Mouse (Mus musculus) 416B (cell line): ENCODE measurements around the gene S100a14.
A peak's percentile ranks its signal among the peaks of the same experiment; 100 is the strongest.

Source experiments
- DNase-seq: peaks from one replicate; pipeline ENCODE4 v3.0.0; 2011; ENCODE audit warnings: low read depth

The S100a14 gene

DNA sequence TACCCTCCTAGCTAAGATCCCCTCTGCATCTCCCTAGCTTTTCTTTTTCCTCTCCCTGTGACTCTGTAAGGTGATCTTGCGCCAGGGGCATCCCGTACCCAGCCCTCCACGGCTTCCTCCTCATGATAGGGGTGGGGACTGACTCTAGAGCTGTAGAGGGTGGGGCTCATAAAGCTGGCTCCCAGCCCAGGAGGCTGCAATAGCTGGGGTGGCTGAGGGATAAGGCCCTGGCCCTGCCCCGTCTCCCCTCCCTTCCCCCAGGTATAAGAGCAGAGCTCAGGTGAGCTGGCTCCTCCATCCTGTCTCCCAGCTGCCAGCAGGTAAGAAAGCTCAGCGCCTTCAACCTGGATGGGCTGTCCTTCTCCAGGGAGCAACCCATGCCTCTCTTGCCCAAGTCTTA lies at the start of gene S100a14:
Gene S100a14, plus strand, starts transcription at position 277 of the 400 bp plus-strand sequence.
- DNase-seq, result no peak

DNA sequence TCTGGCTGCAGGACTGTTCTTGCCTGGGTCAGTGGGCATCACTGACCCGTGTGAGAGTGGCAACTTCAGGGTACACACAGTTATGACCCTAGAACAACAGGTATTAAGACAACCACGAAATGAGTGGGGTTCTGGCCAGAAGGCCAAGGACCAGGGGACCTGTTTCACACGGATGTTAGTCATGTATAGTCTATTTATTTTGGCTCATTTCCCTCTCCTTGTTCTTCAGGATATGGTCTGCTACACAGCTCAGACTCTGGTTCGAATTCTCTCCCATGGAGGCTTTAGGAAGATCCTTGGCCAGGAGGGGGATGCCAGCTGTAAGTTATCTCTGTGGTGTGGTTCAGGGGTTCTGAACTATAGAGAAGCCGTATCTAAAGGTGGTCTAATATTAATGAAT lies 39.7 kb upstream of the S100a14 start:
- DNase-seq, result no peak

GRCm38 (mm10) chr3:90488576-90488975 lies 38.1 kb upstream of the S100a14 start:
- peak; percentile 50 for DNase-seq

DNA sequence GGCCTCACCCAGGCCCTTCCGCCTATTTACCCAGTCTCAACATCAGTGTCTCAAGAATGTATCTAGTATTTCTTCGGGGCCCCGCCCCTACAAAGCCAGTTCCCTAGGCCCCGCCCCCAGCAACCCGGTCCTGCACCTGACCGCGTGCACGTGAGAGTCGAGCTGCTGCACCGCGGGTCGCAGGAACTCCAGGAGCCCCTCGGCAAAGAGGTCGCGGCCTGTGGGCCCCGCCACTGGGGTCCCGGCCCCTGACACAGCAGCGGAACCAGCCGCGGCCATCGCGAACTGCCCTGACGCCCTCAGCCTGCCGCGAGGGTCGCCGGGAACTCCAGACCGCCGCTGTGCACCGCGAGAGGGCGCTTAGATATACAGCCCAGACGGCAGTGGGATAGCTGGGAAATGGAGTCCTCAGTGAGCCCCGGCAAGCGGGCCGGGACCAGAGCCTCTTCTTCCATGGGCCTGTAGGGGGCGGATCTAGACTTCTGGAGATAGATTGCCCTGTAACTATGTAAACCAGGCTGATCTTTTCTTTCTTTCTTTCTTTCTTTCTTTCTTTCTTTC lies 35.9 kb upstream of the S100a14 start, which contains the start of gene Snapin:
Gene Snapin, minus strand, starts transcription at position 338 of the 561 bp plus-strand sequence.
- peak; percentile 97 for DNase-seq

- DNase-seq, result peak; percentile 81
Observed at GRCm38 (mm10) chr3:90491350-90491749, 35.3 kb upstream of the S100a14 start.

DNA sequence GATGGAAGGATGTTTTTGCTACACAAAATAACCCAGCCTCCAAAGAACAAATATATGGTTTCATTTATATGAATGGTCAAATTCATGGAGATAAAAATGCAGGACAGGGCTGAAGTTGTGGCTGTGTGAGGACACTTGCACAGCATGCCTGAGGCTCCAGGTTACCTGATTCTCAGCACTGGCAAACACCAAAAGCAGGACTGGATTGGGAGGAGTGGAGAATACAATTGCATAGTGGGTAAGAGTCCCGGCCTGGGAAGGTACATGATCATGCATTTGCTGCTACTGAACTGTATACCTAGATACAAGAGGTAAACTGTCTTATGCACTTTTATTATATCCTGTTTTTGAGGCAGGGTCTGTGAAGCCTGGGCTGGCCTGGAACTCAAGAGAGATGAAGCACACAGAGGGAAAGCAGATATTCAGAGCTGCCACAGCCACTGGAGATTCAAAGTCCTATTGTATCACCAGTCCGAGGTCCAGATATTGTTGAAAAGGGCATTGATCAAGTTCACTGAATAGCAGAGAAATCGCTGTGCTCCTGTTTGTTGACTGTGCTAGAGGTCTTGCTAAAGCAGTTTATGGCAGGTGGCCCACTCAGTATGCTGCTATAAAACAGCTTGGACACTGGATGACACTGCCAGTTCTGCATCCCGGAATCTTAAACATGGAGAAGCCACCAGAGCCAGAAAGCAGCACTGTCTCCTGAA lies 32.7 kb upstream of the S100a14 start:
- DNase-seq, result no peak

DNA sequence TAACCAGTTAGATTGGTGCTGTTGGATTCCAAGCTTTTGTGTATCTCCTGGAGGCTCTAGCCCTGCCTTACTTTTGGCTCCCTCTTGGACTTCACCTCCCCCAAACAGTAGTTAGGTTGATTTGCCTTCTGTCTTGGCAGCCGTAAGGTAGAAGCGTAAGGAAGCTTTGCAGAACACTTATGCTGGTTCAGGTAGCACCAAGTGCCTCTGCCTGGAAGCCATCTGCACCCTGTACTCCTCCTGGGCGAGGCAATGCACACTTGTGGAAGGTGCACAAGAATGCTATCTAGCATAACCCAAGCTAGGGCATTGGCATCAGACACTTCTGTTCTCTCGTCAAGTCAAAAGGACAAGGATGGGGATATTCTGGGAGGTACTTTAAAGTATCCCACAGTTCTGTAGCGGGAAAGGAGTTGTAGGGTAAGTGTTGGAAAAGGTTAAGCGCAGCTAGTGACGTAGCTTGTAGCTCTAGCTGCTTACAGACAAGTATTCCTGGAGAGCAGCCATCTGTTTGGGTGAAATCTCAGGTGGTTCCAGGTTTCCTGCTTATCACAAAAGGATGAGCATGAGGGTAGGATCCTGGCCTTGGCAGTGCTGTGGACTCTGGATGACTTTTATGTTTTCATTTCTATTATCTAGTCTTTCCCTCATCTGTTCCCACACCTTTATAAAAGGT lies 30.7 kb upstream of the S100a14 start:
- DNase-seq, result no peak

DNA sequence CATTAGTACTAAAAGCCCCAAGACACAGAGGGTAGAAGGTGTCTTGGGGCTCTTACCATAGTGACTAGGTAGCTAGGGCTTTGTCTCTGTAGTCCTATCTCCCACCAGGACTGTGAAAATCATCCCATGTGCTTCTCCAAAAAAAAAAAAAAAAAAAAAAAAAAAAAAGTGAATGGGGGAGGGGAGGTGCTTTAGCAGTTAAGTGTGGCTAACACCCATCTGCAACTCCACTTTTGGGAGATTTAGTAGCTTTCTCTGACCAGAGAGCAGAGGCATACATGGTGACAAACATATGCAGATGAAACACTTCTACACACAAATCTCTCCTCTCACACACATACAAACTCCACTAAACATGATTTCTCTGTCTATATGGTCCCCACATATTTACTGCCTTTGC lies 29.1 kb upstream of the S100a14 start:
- no peak for DNase-seq

DNA sequence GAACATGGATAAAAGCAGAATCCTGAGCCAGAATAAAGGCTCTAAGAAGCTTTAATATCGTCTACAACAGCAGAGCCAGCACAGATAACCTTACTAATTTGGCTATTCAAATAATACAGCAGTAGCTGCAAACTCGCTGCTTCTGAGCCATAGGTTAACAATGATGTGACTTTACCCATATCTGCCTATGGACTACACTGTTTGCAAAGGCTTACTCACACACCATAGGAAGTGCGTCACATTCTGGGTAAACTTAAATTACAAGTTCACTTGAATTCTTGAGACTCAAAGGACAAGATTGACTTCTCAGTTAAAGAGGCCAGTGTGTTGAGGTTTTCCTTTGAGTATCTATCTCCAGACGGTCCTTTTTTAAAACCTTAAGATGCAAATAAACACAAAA lies 23.2 kb upstream of the S100a14 start:
- DNase-seq, result no peak

DNA sequence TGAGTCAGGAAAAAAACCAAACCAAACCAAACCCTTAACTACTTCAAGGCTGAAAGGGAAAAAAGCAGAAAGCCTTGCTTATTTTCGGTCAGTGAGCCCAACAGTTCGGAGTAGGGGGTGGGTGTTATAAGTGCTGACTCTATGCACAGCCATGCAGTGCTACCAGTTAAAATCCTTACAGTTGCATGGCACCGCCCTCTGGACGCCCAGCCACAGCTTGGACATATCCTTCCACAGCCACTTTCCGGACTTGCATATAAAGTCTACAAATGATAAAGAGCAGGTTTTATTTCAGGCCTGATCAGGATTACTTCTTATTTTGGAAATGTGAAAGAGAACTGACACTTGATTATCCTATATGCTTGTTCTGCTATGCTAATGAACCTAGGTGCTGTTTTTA lies 21.4 kb upstream of the S100a14 start:
- no peak for DNase-seq

DNA sequence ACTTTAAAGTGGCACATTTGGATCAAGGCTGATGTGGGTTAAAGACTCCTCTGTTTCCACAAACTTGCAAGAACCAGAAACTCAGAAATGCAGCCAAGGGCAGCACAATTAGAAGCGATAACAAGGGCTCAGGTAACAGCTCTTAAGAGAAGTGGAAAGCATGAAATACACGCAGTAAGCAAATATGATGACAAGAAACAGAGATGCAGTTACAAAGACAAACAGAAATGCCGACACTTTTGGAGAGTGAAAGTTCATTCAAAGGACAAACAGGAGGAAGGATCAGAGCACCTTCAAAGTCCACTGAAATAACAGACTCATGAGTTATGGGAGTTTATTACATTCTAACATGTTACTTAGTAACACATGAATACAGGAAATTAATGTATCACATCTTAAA lies 20.3 kb upstream of the S100a14 start:
- DNase-seq, result no peak

DNA sequence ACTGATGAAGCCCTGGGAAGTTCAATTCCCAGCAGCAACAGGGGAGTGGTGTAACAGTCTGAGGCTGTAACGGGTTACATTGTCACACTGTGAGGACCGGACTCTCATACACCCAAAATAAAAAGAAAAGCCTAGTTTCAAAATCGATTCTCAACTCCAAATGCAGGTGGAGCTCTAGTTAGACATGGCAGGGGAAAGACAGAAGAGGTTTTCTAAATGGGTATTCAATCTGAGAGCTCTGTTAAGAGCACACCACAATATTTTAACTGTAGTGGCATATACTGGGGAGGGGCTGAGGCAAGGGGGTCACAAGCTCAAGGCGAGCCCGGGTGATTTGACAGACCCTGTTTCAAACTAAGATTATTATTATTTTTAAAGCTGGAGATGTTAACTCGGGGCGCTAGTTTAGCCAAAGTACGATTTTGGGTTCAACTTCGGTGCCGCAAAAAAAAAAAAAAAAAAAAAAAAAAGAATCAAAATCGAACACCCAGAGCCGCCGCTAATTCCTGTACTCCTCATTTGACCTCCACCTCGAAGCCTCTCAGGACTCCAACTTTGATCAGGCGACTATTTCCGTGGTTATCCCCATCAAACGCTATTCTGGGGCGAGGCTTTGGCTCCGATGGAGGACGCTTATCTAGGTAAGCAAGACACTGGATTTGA lies 18.2 kb upstream of the S100a14 start:
- no peak for DNase-seq

DNA sequence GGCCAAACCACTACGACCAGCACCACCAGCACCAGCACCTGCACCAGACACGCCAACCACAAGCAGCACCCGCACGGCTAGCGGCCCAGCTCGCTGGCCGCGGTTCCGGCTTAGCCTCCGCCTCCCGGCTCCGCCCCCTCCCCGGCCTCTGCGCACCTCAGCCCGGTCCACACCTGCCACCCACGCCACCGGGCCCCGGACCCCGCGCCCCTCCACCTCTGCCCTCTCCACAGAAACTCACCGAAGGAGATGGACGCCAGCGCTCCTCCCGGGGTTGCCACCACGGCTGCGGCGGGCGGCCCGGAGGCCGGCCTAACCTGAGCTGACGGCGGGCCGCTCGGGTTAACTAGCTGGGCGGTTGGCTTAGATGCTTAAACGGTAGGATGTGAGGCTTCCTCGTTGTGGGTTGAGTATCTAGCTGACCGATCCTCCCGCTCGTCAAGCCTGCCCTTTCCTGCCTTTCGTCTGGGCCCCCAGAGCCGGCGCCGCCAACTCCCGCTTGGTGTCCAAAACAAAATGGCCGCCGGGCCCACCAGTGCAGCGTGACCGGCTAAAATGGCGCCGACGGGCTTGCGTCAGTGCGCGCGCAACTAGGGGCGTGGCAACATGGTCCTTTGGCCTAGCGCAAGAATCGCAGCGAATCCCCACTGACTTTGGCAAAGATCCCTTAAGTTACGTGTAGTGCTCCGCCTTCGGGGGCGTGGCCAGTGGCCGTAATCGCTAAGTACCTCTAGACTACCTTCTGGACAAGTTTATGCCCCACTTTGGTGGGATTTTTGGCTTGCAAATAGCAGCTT lies 17.5 kb upstream of the S100a14 start, which contains the start of gene Chtop:
Gene Chtop, minus strand, starts transcription at position 549 of the 797 bp plus-strand sequence.
- peak; percentile 99 for DNase-seq

DNA sequence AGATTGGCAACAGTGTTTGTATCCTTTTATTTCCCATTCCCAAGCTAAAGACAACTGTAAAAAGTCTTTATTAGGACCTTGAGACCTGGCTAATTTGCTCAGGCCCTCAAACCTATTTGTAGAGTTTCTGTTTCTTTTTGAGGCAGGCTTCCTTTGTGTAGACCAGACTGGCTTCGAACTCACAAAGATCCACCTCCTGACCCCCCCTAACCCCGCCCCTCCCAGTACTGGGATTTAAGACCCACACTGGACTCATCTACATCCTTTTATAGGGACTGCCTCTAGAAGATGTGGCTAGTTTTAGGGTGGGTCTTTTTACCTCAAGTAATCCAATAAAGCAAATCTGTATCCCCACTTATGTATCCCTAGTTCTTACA lies 16.9 kb upstream of the S100a14 start:
- DNase-seq, result no peak

DNA sequence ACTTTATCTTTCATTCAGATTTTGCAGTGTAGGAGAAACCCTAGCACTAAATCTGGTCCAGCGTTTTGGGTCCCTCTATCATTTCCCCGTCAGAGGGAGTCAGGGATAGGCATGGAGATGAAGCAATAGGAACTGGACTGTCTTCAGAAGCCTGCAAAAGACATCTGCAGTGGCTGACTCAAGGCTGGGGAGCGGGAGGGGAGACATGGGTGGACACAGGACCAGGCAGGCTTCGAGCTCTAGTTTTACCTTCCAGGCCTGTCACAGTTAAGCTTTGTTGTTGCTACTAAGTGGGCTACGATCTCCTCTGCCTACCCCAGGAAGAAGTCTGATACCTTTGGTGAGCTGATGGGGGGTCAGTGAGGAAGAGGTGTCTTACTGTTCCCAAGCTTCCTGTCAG lies 14.4 kb upstream of the S100a14 start:
- no peak for DNase-seq

- no peak for DNase-seq
Observed at GRCm38 (mm10) chr3:90512948-90513642, 13.6 kb upstream of the S100a14 start.

GRCm38 (mm10) chr3:90513796-90514590 lies 12.7 kb upstream of the S100a14 start, which contains the start of the genes S100a1 and S100a13:
S100a1 (minus strand) TSS chr3:90514392.
S100a13 (plus strand) TSS chr3:90514435.
- DNase-seq, result peak; percentile 78

DNA sequence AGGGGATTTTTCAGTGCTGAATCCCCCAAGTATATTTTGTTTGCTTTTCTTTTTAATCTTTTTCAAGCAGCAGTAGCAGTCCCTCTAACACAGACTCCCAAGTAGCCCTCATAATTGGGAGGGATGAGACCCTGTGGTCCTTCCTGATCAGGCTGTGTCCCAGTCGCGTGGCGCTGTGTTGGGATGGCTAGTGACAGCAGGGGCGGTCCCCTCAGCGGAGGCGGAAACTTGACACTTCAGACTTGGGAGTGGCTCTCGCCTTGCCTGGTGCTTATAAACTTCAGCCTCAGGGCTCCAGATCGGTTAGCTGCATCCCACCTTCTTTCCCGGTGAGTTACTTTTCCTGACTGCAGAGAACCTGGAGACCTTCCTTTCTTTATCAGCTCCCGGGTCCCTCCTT lies 12.0 kb upstream of the S100a14 start:
- DNase-seq, result peak; percentile 71

DNA sequence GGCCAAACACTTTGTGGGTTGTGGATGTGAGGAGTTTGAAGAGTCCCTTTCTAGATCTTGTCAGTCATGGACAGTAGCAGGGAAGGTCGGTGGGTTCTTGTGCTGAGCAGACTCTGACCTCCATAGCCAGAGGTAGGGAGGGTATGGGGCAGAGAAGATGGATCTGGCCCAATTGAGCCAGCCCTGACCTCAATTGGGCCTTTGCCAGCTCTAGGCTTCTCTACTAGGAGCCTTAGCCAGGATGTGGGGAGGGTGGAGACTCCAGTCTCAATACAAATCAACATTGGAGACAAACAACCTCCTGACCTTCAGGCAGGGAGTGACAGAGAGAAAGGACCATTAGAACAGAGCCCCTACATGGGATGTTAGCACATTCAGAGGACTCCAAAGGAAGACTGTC lies 11.4 kb upstream of the S100a14 start:
- peak; percentile 22 for DNase-seq

- no peak for DNase-seq
Observed at GRCm38 (mm10) chr3:90515789-90516188, 10.9 kb upstream of the S100a14 start.
